Mouse (Mus musculus) heart, embryonic 11.5 days (tissue): ENCODE measurements around the gene Tmeff1. TPM values are rescaled to one million over a fixed set of nuclear protein-coding genes. Genes with fewer than 3 reads are reported as not detected.

Source experiments
- ATAC-seq: fragments of 200-750 bp; cut with Nextera tagmentation; replicated peaks from 2 replicates; pipeline ENCODE4 v1.8.0; 2017; ENCODE audit warnings: moderate library complexity; ENCODE audit not compliant: insufficient number of reproducible peaks, low FRiP score, low TSS enrichment
- H3K27ac ChIP-seq: fragments of 300-500 bp; sonication (generic); 2 replicates; pipeline ENCODE4 v1.5.1; 2014; ENCODE audit warnings: mild to moderate bottlenecking, low read depth, low read length
- H3K27me3 ChIP-seq: fragments of 300-500 bp; sonication (generic); 2 replicates; pipeline ENCODE4 v1.6.1; 2014; ENCODE audit warnings: mild to moderate bottlenecking, low read length, mixed read lengths; ENCODE audit not compliant: control insufficient read depth, insufficient read depth
- H3K36me3 ChIP-seq: fragments of 300-500 bp; sonication (generic); 2 replicates; pipeline ENCODE4 v1.6.1; 2014; ENCODE audit warnings: mild to moderate bottlenecking, low read length, moderate library complexity, mixed read lengths; ENCODE audit not compliant: control insufficient read depth, insufficient read depth
- H3K4me1 ChIP-seq: fragments of 300-500 bp; sonication (generic); 2 replicates; pipeline ENCODE4 v1.6.1; 2014; ENCODE audit warnings: low read length; ENCODE audit not compliant: control insufficient read depth, insufficient read depth
- H3K4me2 ChIP-seq: fragments of 300-500 bp; sonication (generic); 2 replicates; pipeline ENCODE4 v1.6.1; 2014; ENCODE audit warnings: mild to moderate bottlenecking, moderate library complexity
- H3K4me3 ChIP-seq: fragments of 300-500 bp; sonication (generic); 2 replicates; pipeline ENCODE4 v1.5.1; 2014; ENCODE audit warnings: low read depth, low read length
- H3K9ac ChIP-seq: fragments of 300-500 bp; sonication (generic); 2 replicates; pipeline ENCODE4 v1.6.1; 2014; ENCODE audit warnings: mild to moderate bottlenecking, low read depth, low read length, moderate library complexity
- H3K9me3 ChIP-seq: fragments of 300-500 bp; sonication (generic); replicated peaks from 2 replicates; pipeline ENCODE4 v1.6.1; 2016; ENCODE audit warnings: low read length; ENCODE audit not compliant: control insufficient read depth
- WGBS: fragments of 180-500 bp; shearing (Covaris S2); extraction: QIAGEN DNeasy Blood & Tissue Kit; methylation state at CpG from one replicate; pipeline ENCODE4 v1.1.7; 2014; ENCODE audit not compliant: insufficient replicate concordance; 5-methylcytosine and 5-hydroxymethylcytosine counted together
- polyA plus RNA-seq: library from polyadenylated mRNA; unstranded; fragments of >200 nt; fragmentation: Nextera tagmentation; extraction: Ambion mirVana; gene quantifications from 2 replicates; pipeline ENCODE4 v1.2.1, GENCODE M21; 2014

Tmeff1 gene
- polyA plus RNA-seq, 1 experiment from 2014 or later = 51.2 TPM

DNA sequence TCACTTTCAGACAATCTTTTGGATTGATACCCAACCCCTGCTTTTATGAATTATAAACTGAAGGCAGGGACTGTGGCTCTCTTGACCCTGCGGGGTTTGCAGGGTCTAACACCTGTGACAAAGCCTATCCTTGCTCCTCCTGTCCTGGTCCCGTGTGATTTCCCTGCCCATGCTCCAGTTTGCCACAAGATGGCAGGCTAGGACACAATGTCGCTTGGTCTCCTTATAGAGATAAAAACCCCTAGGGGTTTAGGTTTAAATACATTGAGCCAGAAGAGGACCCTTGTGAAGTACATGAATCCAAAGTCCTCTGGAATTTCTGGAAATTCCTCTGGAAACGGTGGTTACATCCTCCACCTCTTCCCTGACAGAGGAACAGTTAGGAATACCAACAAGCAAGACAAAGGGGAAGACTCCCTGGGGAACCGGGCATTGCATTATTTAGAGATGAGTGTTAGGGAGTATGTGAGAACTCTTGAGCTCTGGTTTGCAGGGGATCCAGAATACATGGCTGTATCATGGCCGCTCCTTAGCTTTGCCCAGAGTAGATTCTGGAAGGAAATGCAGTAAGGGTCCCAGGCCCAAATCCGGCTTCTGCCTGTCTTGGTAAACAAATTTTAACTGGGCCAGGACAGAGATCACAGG lies 106.9 kb downstream of the Tmeff1 start:
- Histone ChIP-seq H3K27ac (no peak overlapping the region), H3K36me3 (no peaks in the 10 kb centered on the region), H3K4me2 (no peak overlapping the region), H3K9me3 (no peaks in the 10 kb centered on the region), H3K4me3 (no peak overlapping the region), H3K27me3 (no peaks in the 10 kb centered on the region), H3K9ac (no peak overlapping the region), H3K4me1 (peaks cover 3% of the 10 kb centered on the region; the same call in 1 of the 2 replicates)
- 42% methylated on average over 7 of the region's 7 CpGs for WGBS
- ATAC-seq = no peak

GRCm38 (mm10) chr4:48692736-48693292 lies 107.8 kb downstream of the Tmeff1 start:
- no peak overlapping the region for H3K9ac ChIP-seq
- 65% methylated on average over 9 of the region's 9 CpGs for WGBS
- no peak for ATAC-seq

DNA sequence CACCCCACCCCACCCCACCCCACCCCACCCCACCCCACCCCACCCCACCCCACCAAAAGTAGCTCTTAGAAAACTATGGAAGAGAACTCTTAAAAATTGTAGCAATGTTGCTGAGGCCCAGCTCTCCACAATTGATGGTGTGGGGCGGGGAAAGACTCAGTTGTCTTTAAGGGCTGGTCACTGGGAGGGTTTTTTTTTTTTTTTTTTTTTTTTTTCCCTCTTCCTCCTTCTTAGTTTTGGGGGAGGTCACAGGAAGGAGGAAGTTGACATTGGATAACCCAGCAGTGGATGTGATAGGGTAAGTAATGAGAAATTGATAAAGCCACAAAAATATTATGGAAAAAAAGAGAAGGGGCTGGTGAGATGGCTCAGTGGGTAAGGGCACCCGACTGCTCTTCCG lies 111.7 kb downstream of the Tmeff1 start:
- no peaks in the 10 kb centered on the region for H3K27me3 ChIP-seq
- no peaks in the 10 kb centered on the region for H3K36me3 ChIP-seq
- no peaks in the 10 kb centered on the region for H3K4me1 ChIP-seq
- no peak overlapping the region for H3K4me3 ChIP-seq
- no peak for ATAC-seq
- WGBS = 89% methylated on average over 3 of the region's 3 CpGs
- H3K9me3 ChIP-seq = no peaks in the 10 kb centered on the region
- no peak overlapping the region for H3K4me2 ChIP-seq
- H3K27ac ChIP-seq = no peak overlapping the region
- no peak overlapping the region for H3K9ac ChIP-seq

More at GRCm38 (mm10) chr4:48692736-48693292, 107.8 kb downstream of the Tmeff1 start:
- Histone ChIP-seq H3K4me2 (no peak overlapping the region), H3K27me3 (no peaks in the 10 kb centered on the region), H3K27ac (no peak overlapping the region), H3K9me3 (no peaks in the 10 kb centered on the region), H3K36me3 (no peaks in the 10 kb centered on the region), H3K4me3 (no peak overlapping the region), H3K4me1 (peaks cover 3% of the 10 kb centered on the region; the same call in 1 of the 2 replicates)

DNA sequence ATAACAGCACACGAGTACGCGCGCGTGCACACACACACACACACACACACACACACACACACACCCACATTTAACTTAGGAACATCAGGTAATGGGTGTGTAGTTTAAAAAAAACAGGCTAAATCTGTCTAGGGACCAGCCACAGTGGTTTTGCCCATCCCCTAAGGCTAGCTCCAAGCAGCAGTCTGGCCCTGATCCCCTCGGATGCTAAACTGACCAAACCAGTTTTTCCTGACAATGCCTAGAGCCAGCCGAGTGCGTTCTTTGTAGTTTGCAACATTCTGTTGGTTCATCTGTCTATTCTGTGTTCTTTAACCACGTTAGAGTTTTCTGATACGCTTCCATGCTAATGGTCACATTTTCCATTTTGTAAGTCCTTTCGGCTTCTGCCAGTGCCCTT lies 112.3 kb downstream of the Tmeff1 start:
- Histone ChIP-seq H3K4me1 (no peaks in the 10 kb centered on the region), H3K27me3 (no peaks in the 10 kb centered on the region), H3K4me2 (no peak overlapping the region), H3K9me3 (no peaks in the 10 kb centered on the region), H3K27ac (no peak overlapping the region), H3K9ac (no peak overlapping the region), H3K4me3 (no peak overlapping the region), H3K36me3 (no peaks in the 10 kb centered on the region)
- WGBS = 56% methylated on average over 11 of the region's 11 CpGs
- no peak for ATAC-seq

Other genes with a start within 250 kb of the Tmeff1 start
- gene Tex10, start 111.7 kb upstream of the Tmeff1 start, polyA plus RNA-seq = 51.6 and 52.8 TPM in 2 replicates
- gene Msantd3, start 45.2 kb upstream of the Tmeff1 start, polyA plus RNA-seq = 26.7 and 30.3 TPM in 2 replicates
- gene Cavin4, start 78.3 kb downstream of the Tmeff1 start, polyA plus RNA-seq = 1.1 and 1.3 TPM in 2 replicates